Mouse (Mus musculus) ovary, postnatal 36 days (tissue): ENCODE results near the gene Rere.

Source experiments
- DNase-seq: peaks from one replicate; pipeline ENCODE4 v3.0.0; 2022; ENCODE audit warnings: low spot score, mixed read lengths

Gene Rere

GRCm38 (mm10) chr4:150349680-150350101 is 68.2 kb downstream of the Rere start:
- DNase-seq, result no peak

GRCm38 (mm10) chr4:150351419-150352075 is 70.1 kb downstream of the Rere start:
- no peak for DNase-seq

GRCm38 (mm10) chr4:150352736-150353135 is 71.3 kb downstream of the Rere start:
- DNase-seq, result no peak

- no peak for DNase-seq
Observed at GRCm38 (mm10) chr4:150353376-150353900, 72.0 kb downstream of the Rere start.

- DNase-seq, result no peak
Observed at GRCm38 (mm10) chr4:150355801-150356200, 74.4 kb downstream of the Rere start.

GRCm38 (mm10) chr4:150361986-150362691 is 80.7 kb downstream of the Rere start:
- DNase-seq, result no peak

- no peak for DNase-seq
Observed at GRCm38 (mm10) chr4:150362858-150363257, 81.4 kb downstream of the Rere start.

- DNase-seq, result no peak
Observed at GRCm38 (mm10) chr4:150364786-150365185, 83.3 kb downstream of the Rere start.

GRCm38 (mm10) chr4:150366510-150367208 is 85.2 kb downstream of the Rere start:
- DNase-seq, result no peak

- peak; percentile 81 for DNase-seq
Observed at GRCm38 (mm10) chr4:150371580-150372380, 90.3 kb downstream of the Rere start.

GRCm38 (mm10) chr4:150372631-150373041 is 91.2 kb downstream of the Rere start:
- no peak for DNase-seq

GRCm38 (mm10) chr4:150373111-150374109 is 92.0 kb downstream of the Rere start:
- DNase-seq, result peak; percentile 16

- no peak for DNase-seq
Observed at GRCm38 (mm10) chr4:150374651-150375447, 93.4 kb downstream of the Rere start.

- DNase-seq, result no peak
Observed at GRCm38 (mm10) chr4:150375448-150375935, 94.0 kb downstream of the Rere start.

- no peak for DNase-seq
Observed at GRCm38 (mm10) chr4:150379313-150379712, 97.9 kb downstream of the Rere start.

- no peak for DNase-seq
Observed at GRCm38 (mm10) chr4:150379772-150380171, 98.3 kb downstream of the Rere start.

- no peak for DNase-seq
Observed at GRCm38 (mm10) chr4:150380273-150380672, 98.8 kb downstream of the Rere start.

- no peak for DNase-seq
Observed at GRCm38 (mm10) chr4:150382504-150382903, 101.1 kb downstream of the Rere start.

GRCm38 (mm10) chr4:150384405-150384804 is 103.0 kb downstream of the Rere start:
- no peak for DNase-seq

GRCm38 (mm10) chr4:150384899-150385298 is 103.5 kb downstream of the Rere start:
- DNase-seq, result no peak
